Mouse (Mus musculus) liver, postnatal 0 days (tissue): Measurements from ENCODE around the gene 2810006K23Rik.

Source experiments
- CTCF ChIP-seq: sonication (generic); IDR thresholded peaks from 2 replicates; pipeline ENCODE4 v1.5.1; 2016; ENCODE audit warnings: antibody characterized with exemption, low read depth
- EP300 ChIP-seq: IDR thresholded peaks from 2 replicates; pipeline ENCODE4 v1.6.1; 2016; ENCODE audit warnings: antibody characterized with exemption, low read depth, mild to moderate bottlenecking

- no peak for TF ChIP-seq CTCF
- TF ChIP-seq EP300: no peak
These were observed 10.9 kb downstream of the 2810006K23Rik start for GRCm38 (mm10) chr5:124338791-124339190.
